Mouse (Mus musculus): Measurements from ENCODE around the gene Dcbld1.

DNA sequence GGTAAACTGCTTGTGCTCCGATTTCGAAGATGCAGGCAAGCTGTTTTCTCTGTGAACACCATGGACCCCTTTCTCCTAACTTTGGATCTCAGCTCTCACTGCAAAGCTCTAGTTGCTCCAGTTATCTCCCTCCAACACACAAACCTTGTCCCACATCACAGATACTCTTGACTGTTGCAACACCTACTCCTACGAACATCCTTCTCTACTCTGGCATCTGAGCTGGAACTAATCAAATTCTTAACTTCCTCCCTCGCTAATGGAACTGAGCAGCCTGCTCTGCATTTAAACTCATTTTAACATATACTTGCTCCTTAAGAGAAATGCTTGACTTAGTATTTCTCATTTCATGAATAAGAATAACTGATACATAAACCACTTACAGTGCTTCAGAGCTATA lies 47.5 kb upstream of the Dcbld1 start:
- TF ChIP-seq POLR2A (IDR thresholded peaks at IDR 0.05; ENCODE audit: borderline replicate concordance, low read depth, low read length) (no peak), CTCF (IDR thresholded peaks at IDR 0.05; ENCODE audit: low read depth, low read length) (no peak)

Data from bone marrow macrophage, adult 2 months (primary cell).